Mouse (Mus musculus) forebrain, postnatal 0 days (tissue): ENCODE measurements around the gene Sgk1. TPM values are rescaled to one million over a fixed set of nuclear protein-coding genes. Genes with fewer than 3 reads are reported as not detected.

ENCODE experiments used
- ATAC-seq: fragments of 200-750 bp; cut with Nextera tagmentation; 2 replicates; pipeline ENCODE4 v1.8.0; 2017; ENCODE audit warnings: mild to moderate bottlenecking, moderate library complexity
- DNase-seq: peaks from one replicate; pipeline ENCODE4 v3.0.0-alpha.2; 2015
- H3K27ac ChIP-seq: fragments of 300-500 bp; sonication (generic); 2 replicates; pipeline ENCODE4 v1.5.1; 2014; ENCODE audit warnings: low read depth, mild to moderate bottlenecking, antibody characterized with exemption, low read length, moderate library complexity, mixed read lengths
- H3K27me3 ChIP-seq: fragments of 300-500 bp; sonication (generic); 2 replicates; pipeline ENCODE4 v1.6.1; 2014; ENCODE audit warnings: mild to moderate bottlenecking, low read length, mixed read lengths; ENCODE audit not compliant: insufficient read depth
- H3K36me3 ChIP-seq: fragments of 300-500 bp; sonication (generic); 2 replicates; pipeline ENCODE4 v1.6.1; 2014; ENCODE audit warnings: mild to moderate bottlenecking, moderate library complexity; ENCODE audit not compliant: insufficient read depth
- H3K4me1 ChIP-seq: fragments of 300-500 bp; sonication (generic); 2 replicates; pipeline ENCODE4 v1.6.1; 2014; ENCODE audit warnings: antibody characterized with exemption; ENCODE audit not compliant: insufficient read depth
- H3K4me2 ChIP-seq: fragments of 300-500 bp; sonication (generic); 2 replicates; pipeline ENCODE4 v1.6.1; 2014; ENCODE audit warnings: low read depth, mild to moderate bottlenecking, moderate library complexity
- H3K4me3 ChIP-seq: fragments of 300-500 bp; sonication (generic); 2 replicates; pipeline ENCODE4 v1.5.1; 2014; ENCODE audit warnings: low read depth, low read length, mixed read lengths
- H3K9ac ChIP-seq: fragments of 300-500 bp; sonication (generic); 2 replicates; pipeline ENCODE4 v1.6.1; 2014; ENCODE audit warnings: mild to moderate bottlenecking
- H3K9me3 ChIP-seq: fragments of 300-500 bp; sonication (generic); 2 replicates; pipeline ENCODE4 v1.6.1; 2016; ENCODE audit warnings: low read length
- CTCF ChIP-seq: sonication (generic); IDR thresholded peaks from 2 replicates; pipeline ENCODE4 v1.5.1; 2016; ENCODE audit warnings: antibody characterized with exemption, control low read depth, low read depth
- WGBS: fragments of 180-500 bp; shearing (Covaris S2); extraction: QIAGEN DNeasy Blood & Tissue Kit; methylation state at CpG from one replicate; pipeline ENCODE4 v1.1.7; 2014; 5-methylcytosine and 5-hydroxymethylcytosine counted together
- polyA plus RNA-seq: library from polyadenylated mRNA; unstranded; fragments of >200 nt; fragmentation: Nextera tagmentation; extraction: Ambion mirVana; gene quantifications from 2 replicates; pipeline ENCODE4 v1.2.1, GENCODE M21; 2015
- total RNA-seq: library from RNA; depleted of rRNA; stranded (reverse); fragments of >200 nt; gene quantifications from 2 replicates; pipeline ENCODE4 v1.2.3, GENCODE M21; 2014

Sgk1 gene
- total and polyA plus RNA-seq, 2 experiments from 2014 or later, result 62.8 to 97.5 TPM

DNA sequence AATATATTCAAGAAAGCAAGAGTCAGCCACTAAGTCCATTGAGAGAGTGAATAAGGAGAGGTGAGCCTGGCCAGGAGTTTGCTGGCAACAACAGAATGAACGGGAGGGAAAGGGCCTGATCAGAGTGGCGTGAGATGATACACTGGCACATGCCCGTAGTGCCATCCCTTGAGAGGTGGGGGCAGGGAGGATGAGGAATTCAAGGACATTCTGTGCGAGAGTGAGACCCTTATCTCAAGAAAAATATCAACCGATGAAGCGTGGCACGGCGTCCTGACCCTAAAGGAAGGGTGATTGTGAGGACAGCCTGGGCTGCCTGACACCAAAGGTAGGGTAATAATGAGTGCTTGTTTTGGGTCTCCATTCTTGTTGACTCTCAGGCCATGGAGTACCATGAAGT, 38.1 kb upstream of the Sgk1 start:
- no peak for ATAC-seq
- WGBS, result 93% methylated on average over 8 of the region's 8 CpGs
- no peaks in the 10 kb centered on the region for H3K27me3 ChIP-seq

DNA sequence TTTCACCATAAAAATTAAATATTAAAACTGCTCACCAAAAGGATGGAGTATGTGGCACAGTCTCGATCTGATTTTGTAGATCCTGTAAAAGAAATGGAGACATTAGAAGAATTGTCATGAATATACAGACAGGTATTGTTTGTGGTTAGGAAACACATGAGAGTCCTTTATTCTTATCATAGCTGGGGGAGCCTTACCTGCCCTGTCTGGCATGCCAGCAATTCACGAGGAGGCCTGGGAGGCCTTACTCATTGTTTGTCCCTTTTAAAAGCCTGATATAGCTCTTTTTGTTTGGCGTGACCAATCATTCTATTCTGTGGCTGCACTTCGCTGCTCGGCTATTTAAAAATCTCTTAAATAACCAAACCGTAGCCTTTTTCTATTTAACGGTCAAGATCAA, 37.6 kb upstream of the Sgk1 start:
- DNase-seq, result no peak
- Histone ChIP-seq H3K4me2 (no peak overlapping the region), H3K9me3 (no peaks in the 10 kb centered on the region), H3K4me3 (no peak overlapping the region), H3K27me3 (no peaks in the 10 kb centered on the region), H3K4me1 (no peaks in the 10 kb centered on the region), H3K36me3 (no peaks in the 10 kb centered on the region), H3K27ac (no peak overlapping the region), H3K9ac (no peak overlapping the region)
- no peak for TF ChIP-seq CTCF
- 49% methylated on average over 7 of the region's 7 CpGs for WGBS
- no peak for ATAC-seq

More for the DNA sequence above, 38.1 kb upstream of the Sgk1 start:
- Histone ChIP-seq H3K9ac (no peak overlapping the region), H3K36me3 (no peaks in the 10 kb centered on the region), H3K27ac (no peak overlapping the region), H3K4me2 (no peak overlapping the region), H3K4me1 (no peaks in the 10 kb centered on the region), H3K4me3 (no peak overlapping the region), H3K9me3 (no peaks in the 10 kb centered on the region)
- no peak for DNase-seq
- no peak for TF ChIP-seq CTCF

GRCm38 (mm10) chr10:21845601-21846282, 36.2 kb upstream of the Sgk1 start:
- no peak for DNase-seq
- 73% methylated on average over 10 of the region's 10 CpGs for WGBS
- no peaks in the 10 kb centered on the region for H3K36me3 ChIP-seq

DNA sequence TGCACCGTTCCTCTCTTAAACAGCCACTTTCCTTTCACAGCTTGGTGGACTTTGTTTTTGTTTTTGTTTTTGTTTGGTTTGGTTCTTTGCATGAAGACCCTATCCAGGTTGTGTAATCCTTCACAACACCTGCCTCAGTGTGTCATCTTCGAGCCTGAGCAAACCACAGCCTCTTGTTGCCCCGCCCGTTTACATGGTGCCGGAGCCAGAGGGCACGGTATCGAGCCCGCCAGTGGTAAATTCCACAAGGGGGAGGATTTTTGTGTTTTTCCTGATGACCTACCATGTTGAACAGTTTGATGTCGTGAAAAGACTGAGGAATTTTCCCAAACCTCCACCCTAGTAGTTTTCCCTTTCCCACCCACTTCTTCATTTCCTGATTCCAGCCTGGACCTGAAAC, 35.6 kb upstream of the Sgk1 start:
- H3K4me1 ChIP-seq, result no peaks in the 10 kb centered on the region
- H3K4me3 ChIP-seq, result no peak overlapping the region
- H3K9ac ChIP-seq, result no peak overlapping the region
- ATAC-seq (no peak), DNase-seq (no peak)
- 91% methylated on average over 9 of the region's 9 CpGs for WGBS
- H3K4me2 ChIP-seq, result no peak overlapping the region
- H3K27me3 ChIP-seq, result no peaks in the 10 kb centered on the region
- no peaks in the 10 kb centered on the region for H3K9me3 ChIP-seq
- H3K36me3 ChIP-seq, result no peaks in the 10 kb centered on the region
- H3K27ac ChIP-seq, result no peak overlapping the region
- TF ChIP-seq CTCF, result no peak

More at GRCm38 (mm10) chr10:21845601-21846282, 36.2 kb upstream of the Sgk1 start:
- Histone ChIP-seq H3K9me3 (no peaks in the 10 kb centered on the region), H3K9ac (no peak overlapping the region), H3K27me3 (no peaks in the 10 kb centered on the region), H3K4me1 (no peaks in the 10 kb centered on the region), H3K4me2 (no peak overlapping the region), H3K4me3 (no peak overlapping the region), H3K27ac (no peak overlapping the region)
- TF ChIP-seq CTCF, result no peak
- no peak for ATAC-seq

GRCm38 (mm10) chr10:21847026-21847820, 34.8 kb upstream of the Sgk1 start:
- Histone ChIP-seq H3K4me1 (no peaks in the 10 kb centered on the region), H3K27me3 (no peaks in the 10 kb centered on the region), H3K27ac (no peak overlapping the region), H3K4me3 (no peak overlapping the region), H3K9me3 (no peaks in the 10 kb centered on the region), H3K4me2 (no peak overlapping the region), H3K36me3 (no peaks in the 10 kb centered on the region), H3K9ac (no peak overlapping the region)
- TF ChIP-seq CTCF, result no peak
- WGBS, result 87% methylated on average over 11 of the region's 11 CpGs
- no peak for ATAC-seq
- no peak for DNase-seq

- H3K27me3 ChIP-seq, result no peaks in the 10 kb centered on the region
- H3K4me1 ChIP-seq, result no peaks in the 10 kb centered on the region
- WGBS, result 65% methylated on average over 16 of the region's 16 CpGs
- H3K27ac ChIP-seq, result no peak overlapping the region
- no peaks in the 10 kb centered on the region for H3K9me3 ChIP-seq
- no peak overlapping the region for H3K9ac ChIP-seq
- no peak for TF ChIP-seq CTCF
- no peak overlapping the region for H3K4me2 ChIP-seq
- no peak for DNase-seq
- no peak overlapping the region for H3K4me3 ChIP-seq
- ATAC-seq, result no peak
- H3K36me3 ChIP-seq, result no peaks in the 10 kb centered on the region
Measured at GRCm38 (mm10) chr10:21847931-21848670, 33.9 kb upstream of the Sgk1 start.

GRCm38 (mm10) chr10:21849251-21849650, 32.7 kb upstream of the Sgk1 start:
- 83% methylated on average over 8 of the region's 8 CpGs for WGBS
- H3K4me2 ChIP-seq, result no peak overlapping the region
- H3K27me3 ChIP-seq, result no peaks in the 10 kb centered on the region
- TF ChIP-seq CTCF, result no peak
- no peak overlapping the region for H3K4me3 ChIP-seq
- no peaks in the 10 kb centered on the region for H3K9me3 ChIP-seq
- ATAC-seq (no peak), DNase-seq (no peak)
- H3K4me1 ChIP-seq, result no peaks in the 10 kb centered on the region
- no peak overlapping the region for H3K27ac ChIP-seq
- H3K9ac ChIP-seq, result no peak overlapping the region
- no peaks in the 10 kb centered on the region for H3K36me3 ChIP-seq
